Mouse (Mus musculus): ENCODE data around the gene Ankrd13b.

GRCm38 (mm10) chr11:77455770-77456510 is 33.5 kb downstream of the Ankrd13b start:
- TF ChIP-seq CTCF (IDR thresholded peaks at IDR 0.05; ENCODE audit: borderline replicate concordance, extremely low read depth, insufficient read depth, insufficient read length) (no peak), POLR2A (IDR thresholded peaks at IDR 0.05; ENCODE audit: borderline replicate concordance, extremely low read depth, insufficient read depth, insufficient read length, poor library complexity, severe bottlenecking) (no peak)
